In the genomic region with DNA sequence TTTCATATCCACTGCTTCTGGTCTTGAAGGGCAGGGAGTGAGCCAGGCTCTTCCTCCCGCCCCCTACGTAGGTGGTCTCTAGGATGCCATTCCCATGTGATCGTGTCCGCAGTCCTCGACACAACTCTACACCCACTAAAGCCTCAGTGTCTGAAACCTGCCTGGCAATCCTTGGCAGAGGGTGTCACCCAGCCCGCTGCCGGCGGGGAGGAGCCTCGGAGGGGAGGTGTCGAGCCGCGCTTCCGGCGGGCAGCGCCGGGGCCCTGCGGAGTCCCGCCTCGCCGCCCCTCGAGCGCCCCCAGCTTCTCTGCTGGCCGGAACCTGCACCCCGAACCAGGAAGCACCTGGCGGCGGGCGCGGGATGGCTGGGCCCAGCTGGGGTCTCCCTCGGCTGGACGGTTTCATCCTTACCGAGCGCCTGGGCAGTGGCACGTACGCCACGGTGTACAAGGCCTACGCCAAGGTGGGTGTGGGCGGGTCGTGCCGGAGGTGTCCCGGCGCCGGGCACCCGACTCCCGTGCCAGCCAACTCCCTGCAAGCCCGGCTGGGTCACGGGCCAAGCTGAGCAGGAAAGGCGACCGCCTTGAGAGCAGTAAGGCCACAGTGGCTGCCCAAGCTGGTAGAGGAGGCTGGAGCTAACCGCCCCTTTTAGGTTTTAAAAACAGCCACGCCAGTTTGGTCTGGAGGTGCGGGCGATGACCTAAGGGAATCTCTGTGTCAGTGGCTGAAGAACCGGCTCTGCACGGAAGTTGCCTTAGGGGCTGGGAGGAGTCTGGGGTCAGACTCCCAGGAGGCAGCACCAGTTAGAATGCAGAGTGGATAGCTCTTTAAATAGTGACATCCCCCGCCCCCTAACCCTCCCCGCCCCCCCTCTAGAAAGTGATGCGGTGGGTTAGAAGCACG, we compare ENCODE assay signal across 8 mouse cellular contexts. TPM values are rescaled to one million over a fixed set of nuclear protein-coding genes. Genes with fewer than 3 reads are reported as not detected.
DNase-seq lines count a peak whose midpoint lies in the region; ATAC-seq and TF ChIP-seq lines count a peak whose summit lies in the region.

Gene Ulk3, plus strand, starts transcription at position 229 of the 903 bp plus-strand sequence.

- peak; percentile 41 for TF ChIP-seq CTCF in C2C12 (IDR thresholded peaks at IDR 0.05; ENCODE audit: control insufficient read depth, insufficient read depth, insufficient read length)
- 0 out of 2 replicates have a peak, but pooled peaks have one; percentile 19 for TF ChIP-seq CTCF in bone marrow macrophage, adult 2 months (IDR thresholded peaks at IDR 0.05; ENCODE audit: low read depth, low read length)

- peak; percentile 90 for ATAC-seq in erythroblast, adult 5-6 weeks (replicated peaks; ENCODE audit: low FRiP score, poor library complexity, severe bottlenecking)
- peak; percentile 81 for ATAC-seq in kidney, embryonic 15.5 days (replicated peaks; ENCODE audit: low FRiP score)
- ATAC-seq in liver, embryonic 11.5 days (replicated peaks; ENCODE audit: low FRiP score): peak; percentile 85

- H3K9me3 ChIP-seq in heart, embryonic 10.5 days: no peaks in the 10 kb centered on the region
- H3K9me3 ChIP-seq in kidney, embryonic 15.5 days (replicated peaks): no peaks in the 10 kb centered on the region
- no peaks in the 10 kb centered on the region for H3K9me3 ChIP-seq in liver, embryonic 11.5 days (ENCODE audit: control insufficient read depth, low read length)

- H3K4me2 ChIP-seq in kidney, embryonic 15.5 days: peak within 1 kb of the TSS; percentile 95
- H3K4me2 ChIP-seq in liver, embryonic 11.5 days: peak within 1 kb of the TSS; percentile 84
- peak within 1 kb of the TSS; percentile 75 for H3K4me2 ChIP-seq in myocyte (ENCODE audit: low read depth)

- H3K4me1 ChIP-seq in bone marrow macrophage, adult 2 months (ENCODE audit: control insufficient read depth, insufficient read depth, low read length): peaks cover 6% of the 10 kb centered on the region
- H3K4me1 ChIP-seq in heart, embryonic 10.5 days: peaks cover 54% of the 10 kb centered on the region
- H3K4me1 ChIP-seq in kidney, embryonic 15.5 days: peaks cover 37% of the 10 kb centered on the region
- peaks cover 9% of the 10 kb centered on the region for H3K4me1 ChIP-seq in liver, embryonic 11.5 days (replicated peaks; ENCODE audit: control insufficient read depth, insufficient read depth, low read length)

- H3K79me2 ChIP-seq in C2C12 (ENCODE audit: control insufficient read depth, insufficient read depth): peaks cover 17% of the 10 kb centered on the region
- H3K79me2 ChIP-seq in myocyte (ENCODE audit: control insufficient read depth, insufficient read depth): peaks cover 10% of the 10 kb centered on the region

- TF ChIP-seq POLR2A in bone marrow macrophage, adult 2 months (IDR thresholded peaks at IDR 0.05; ENCODE audit: borderline replicate concordance, low read depth, low read length): no peak
- TF ChIP-seq POLR2A in myocyte (IDR thresholded peaks at IDR 0.05; ENCODE audit: insufficient read length, low read depth): peak; percentile 61

- peak within 1 kb of the TSS; percentile 67 for H3K27ac ChIP-seq in bone marrow macrophage, adult 2 months (ENCODE audit: insufficient read depth, low read depth, low read length)
- H3K27ac ChIP-seq in heart, embryonic 10.5 days: peak within 1 kb of the TSS; percentile 90
- H3K27ac ChIP-seq in kidney, embryonic 15.5 days: peak within 1 kb of the TSS; percentile 94
- peak within 1 kb of the TSS; percentile 72 for H3K27ac ChIP-seq in liver, embryonic 11.5 days (ENCODE audit: low read depth, low read length)

- peak; percentile 91 for DNase-seq in heart, embryonic 10.5 days (ENCODE audit: low spot score)
- DNase-seq in liver, embryonic 11.5 days (ENCODE audit: low spot score): peak; percentile 79
- DNase-seq in spleen, postnatal 4 days (ENCODE audit: low spot score in 2 of 2): peak; percentile 80 to 92

- H3K79me3 ChIP-seq in C2C12 (ENCODE audit: low read depth): no peaks in the 10 kb centered on the region

- H3K36me3 ChIP-seq in C2C12 (ENCODE audit: control insufficient read depth, insufficient read depth) (peaks cover 4% of the 10 kb centered on the region), myocyte (ENCODE audit: control insufficient read depth, insufficient read depth) (no peaks in the 10 kb centered on the region)
- H3K36me3 ChIP-seq in heart, embryonic 10.5 days: peaks cover 62% of the 10 kb centered on the region
- peaks cover 49% of the 10 kb centered on the region for H3K36me3 ChIP-seq in kidney, embryonic 15.5 days
- peaks cover 10% of the 10 kb centered on the region for H3K36me3 ChIP-seq in liver, embryonic 11.5 days (ENCODE audit: control insufficient read depth, insufficient read depth, low read length)

- H3K4me3 ChIP-seq in C2C12 (ENCODE audit: insufficient read depth, poor library complexity, severe bottlenecking) (peak within 1 kb of the TSS; percentile 51), myocyte (peak within 1 kb of the TSS; percentile 72)
- peak within 1 kb of the TSS; percentile 96 for H3K4me3 ChIP-seq in bone marrow macrophage, adult 2 months (ENCODE audit: insufficient read depth, low read length)
- H3K4me3 ChIP-seq in heart, embryonic 10.5 days: peak within 1 kb of the TSS; percentile 72
- H3K4me3 ChIP-seq in kidney, embryonic 15.5 days (replicated peaks): peak within 1 kb of the TSS; percentile 87
- H3K4me3 ChIP-seq in liver, embryonic 11.5 days (ENCODE audit: low read depth, low read length): peak within 1 kb of the TSS; percentile 73

- peak within 1 kb of the TSS; percentile 70 for H3K9ac ChIP-seq in kidney, embryonic 15.5 days
- H3K9ac ChIP-seq in liver, embryonic 11.5 days (ENCODE audit: low read depth, low read length): peak within 1 kb of the TSS; percentile 78

- H3K27me3 ChIP-seq in C2C12 (ENCODE audit: control insufficient read depth, insufficient read depth, insufficient read length) (no peaks in the 10 kb centered on the region), myocyte (ENCODE audit: control insufficient read depth, insufficient read depth, insufficient read length) (no peaks in the 10 kb centered on the region)
- H3K27me3 ChIP-seq in heart, embryonic 10.5 days (ENCODE audit: insufficient read depth, poor library complexity, severe bottlenecking): peaks cover 4% of the 10 kb centered on the region; the same call in 1 of the 2 replicates
- no peaks in the 10 kb centered on the region for H3K27me3 ChIP-seq in kidney, embryonic 15.5 days
- no peaks in the 10 kb centered on the region for H3K27me3 ChIP-seq in liver, embryonic 11.5 days (replicated peaks; ENCODE audit: control insufficient read depth, insufficient read depth, low read length)

- H3ac ChIP-seq in C2C12 (ENCODE audit: control insufficient read depth, insufficient read length, low read depth): peak within 1 kb of the TSS; percentile 87
- peak within 1 kb of the TSS; percentile 79 for H3ac ChIP-seq in myocyte (ENCODE audit: control insufficient read depth, insufficient read length)

- under 1% methylated on average over 58 of the region's 58 CpGs for WGBS in heart, embryonic 10.5 days
- WGBS in kidney, embryonic 15.5 days: under 1% methylated on average over 58 of the region's 58 CpGs
- WGBS in liver, embryonic 11.5 days: 1% methylated on average over 54 of the region's 58 CpGs

TF ChIP-seq in C2C12, 6 proteins besides CTCF, POLR2A, EP300 and RAD21:
- TF ChIP-seq MAX (IDR thresholded peaks at IDR 0.05) (peak; percentile 23), USF1 (IDR thresholded peaks at IDR 0.05; ENCODE audit: low read depth) (no peak)

TF ChIP-seq in myocyte, 11 proteins besides CTCF, POLR2A, EP300 and RAD21:
- TF ChIP-seq MYOG (IDR thresholded peaks at IDR 0.05; ENCODE audit: control insufficient read depth in 1 of 3, insufficient read depth in 1 of 3, insufficient read length in 2 of 3, low read depth in 2 of 3): peak in 1 of 3 experiments; percentile 50
- no peak for TF ChIP-seq USF1 (IDR thresholded peaks at IDR 0.05; ENCODE audit: low read depth)
TF ChIP-seq in myocyte: peak in this region for 1.

RNA-seq across cellular contexts. Expression of gene Ulk3, which starts in this region (rescaled TPM):
- polyA plus RNA-seq in C2C12 (2012; fragmentation: generic; extraction: Trizol) (5.4 TPM), myocyte (2012; fragmentation: generic; extraction: Trizol) (12.2 TPM)
- 17.2 and 23.0 TPM in 2 replicates for polyA plus RNA-seq in bone marrow macrophage, adult 2 months (2012; ENCODE audit: insufficient read depth, insufficient read length, missing spikeins)
- 1.5 TPM in 1 of 2 replicates, not detected in the other for total RNA-seq in erythroblast, adult 5-6 weeks (2015; ENCODE audit: low replicate concordance)
- 0.28 TPM in 1 of 2 replicates, not detected in the other for total RNA-seq in erythroblast, adult 5-6 weeks (2017; ENCODE audit: low replicate concordance)
- 17.4 and 21.8 TPM in 2 replicates for polyA plus RNA-seq in heart, embryonic 10.5 days (2016; fragmentation: Nextera tagmentation; extraction: Ambion mirVana)
- 16.9 and 18.8 TPM in 2 replicates for polyA plus RNA-seq in kidney, embryonic 15.5 days (2015; fragmentation: Nextera tagmentation; extraction: Ambion mirVana)
- polyA plus RNA-seq in liver, embryonic 11.5 days (2014; fragmentation: Nextera tagmentation; extraction: Ambion mirVana): 8.4 and 11.6 TPM in 2 replicates

Comparison
In these comparisons a context has a peak if more than half of its experiments do, and no peak if none do; other contexts are left out.
1. Peak in every context shown above with its lines: DNase-seq, ATAC-seq, H3K4me3 ChIP-seq and H3K27ac ChIP-seq.